Comparison of ENCODE assay signal across 11 mouse cellular contexts in the genomic region with DNA sequence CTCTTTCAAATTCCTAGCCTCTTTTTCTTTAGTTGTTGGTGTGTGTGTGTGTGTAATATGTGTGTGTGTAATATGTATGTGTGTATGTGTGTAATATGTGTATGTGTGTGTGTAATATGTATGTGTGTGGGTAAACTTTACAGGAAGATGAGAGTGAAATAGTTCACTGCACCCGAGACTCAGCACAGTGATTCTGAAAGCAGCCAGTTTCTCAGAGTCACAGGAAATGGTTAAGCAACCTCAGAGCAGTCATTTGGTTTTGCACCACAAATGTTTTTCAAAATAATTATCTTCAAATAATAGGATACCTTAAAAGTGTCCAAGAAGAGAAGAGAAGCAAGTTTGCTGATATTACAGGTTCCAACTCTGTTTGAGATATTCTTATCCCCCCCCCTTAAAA. TPM values are rescaled to one million over a fixed set of nuclear protein-coding genes. Genes with fewer than 3 reads are reported as not detected.
DNase-seq lines count a peak whose midpoint lies in the region; ATAC-seq lines count a peak whose summit lies in the region.
"Had no signal": no experiment of that assay in that cellular context is flagged by ENCODE, and none has a peak within 500 bp of the region (broad histone marks: within the 10 kb centered on the region; RNA-seq: fewer than 3 reads in every experiment).

No protein-coding gene starts in this region.

- peak; percentile 33 for DNase-seq in lung, postnatal 25 days (ENCODE audit: low spot score)
- DNase-seq in lung, postnatal 10 days = no peak
- DNase-seq in naive thymus-derived CD4-positive, alpha-beta T cell, adult 2 months (ENCODE audit: low read depth) = peak; percentile 59
- no peak for DNase-seq in kidney, postnatal 36 days
- DNase-seq in cerebellum, adult 9-11 months = no peak
- DNase-seq in urinary bladder, postnatal 36 days (ENCODE audit: low spot score in 2 of 2) = no peak
- DNase-seq: adrenal gland, adult 2 months; gastrocnemius, postnatal 14 days; kidney, postnatal 14 days had no signal

- ATAC-seq in CD4-positive, CD25-positive, alpha-beta regulatory T cell, adult 4 months = peak; percentile 90
- ATAC-seq in hematopoietic stem cell, adult 5-6 weeks (replicated peaks in 1 of 2; ENCODE audit: insufficient read depth in 1 of 2, low FRiP score in 2 of 2, low TSS enrichment in 1 of 2, low read depth in 1 of 2, poor library complexity in 2 of 2, severe bottlenecking in 2 of 2) = peak; percentile 86 to 88

RNA-seq across cellular contexts. Expression of a gene that starts 24.8 kb away (rescaled TPM):
- 10 to 100 TPM; 31.8 to 33.9 TPM for polyA plus RNA-seq in CD4-positive, CD25-positive, alpha-beta regulatory T cell, adult 4 months (2017; shearing (Covaris generic))
- 62.1 and 83.2 TPM in 2 replicates for total RNA-seq in hematopoietic stem cell, adult 5-6 weeks (2017)

Comparison
In these comparisons a context has a peak if more than half of its experiments do, and no peak if none do; other contexts are left out.
1. DNase-seq: peak in lung, postnatal 25 days (single experiment) and naive thymus-derived CD4-positive, alpha-beta T cell, adult 2 months (single experiment); none in lung, postnatal 10 days (single experiment), kidney, postnatal 36 days (0 of 2), cerebellum, adult 9-11 months (single experiment) and urinary bladder, postnatal 36 days (0 of 2).